Mouse (Mus musculus) layer of hippocampus, postnatal 10 days (tissue): Measurements from ENCODE around the gene Bet1l. TPM values are rescaled to one million over a fixed set of nuclear protein-coding genes. Genes with fewer than 3 reads are reported as not detected.
A peak's percentile ranks its signal among the peaks of the same experiment; 100 is the strongest.

Source experiments
- DNase-seq, 2 experiments: peaks; one replicate each; pipeline ENCODE4 v3.0.0; 2021; ENCODE audit warnings: low spot score in 2 of 2
- total RNA-seq, 2 experiments: library from RNA; stranded (reverse); gene quantifications; 2 replicates each; pipeline ENCODE4 v1.2.3; 2021

Bet1l gene
- total RNA-seq, 2 experiments from 2014 or later: 27.2 to 28.1 TPM

DNA sequence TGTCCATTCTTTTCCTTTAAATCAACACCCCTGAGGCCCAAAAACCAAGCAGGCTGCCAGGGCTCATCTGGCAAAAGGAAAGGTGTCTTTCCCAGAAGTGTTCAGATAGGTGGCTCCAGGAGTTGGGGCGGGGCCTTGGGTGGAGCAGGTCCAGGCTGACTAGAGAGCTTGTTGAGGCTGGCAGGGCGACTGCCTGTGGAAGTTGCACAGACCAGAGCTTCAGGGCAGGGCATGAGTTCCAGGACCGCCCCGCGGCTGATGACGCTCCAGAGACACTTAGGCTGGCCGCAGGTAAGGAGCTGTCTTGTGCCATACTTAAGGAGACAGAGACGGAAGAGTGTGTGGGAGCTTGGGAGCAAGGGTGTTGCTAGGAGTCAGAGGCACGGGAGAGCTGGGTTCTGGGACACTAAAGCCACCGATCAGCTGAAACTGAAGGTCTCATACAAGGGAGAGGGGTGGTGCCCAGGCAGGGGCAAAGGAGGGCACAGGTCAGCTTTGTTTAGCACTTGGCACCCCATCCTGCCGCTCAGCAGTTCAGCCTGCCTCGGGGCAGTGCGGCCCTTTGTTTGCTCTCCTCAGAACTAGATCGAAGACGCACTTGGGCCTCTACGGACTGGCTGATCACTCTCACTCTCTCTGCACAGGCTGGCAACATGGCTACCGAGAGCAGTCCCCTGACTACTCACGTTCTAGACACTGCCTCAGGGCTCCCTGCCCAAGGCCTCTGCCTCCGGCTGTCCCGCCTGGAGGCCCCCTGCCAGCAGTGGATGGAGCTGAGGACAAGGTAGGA is 22.2 kb downstream of the Bet1l start, which contains the start of gene Urah:
Gene Urah (plus strand): TSS at position 51 of the 790 bp plus-strand sequence.
- no peak for DNase-seq

DNA sequence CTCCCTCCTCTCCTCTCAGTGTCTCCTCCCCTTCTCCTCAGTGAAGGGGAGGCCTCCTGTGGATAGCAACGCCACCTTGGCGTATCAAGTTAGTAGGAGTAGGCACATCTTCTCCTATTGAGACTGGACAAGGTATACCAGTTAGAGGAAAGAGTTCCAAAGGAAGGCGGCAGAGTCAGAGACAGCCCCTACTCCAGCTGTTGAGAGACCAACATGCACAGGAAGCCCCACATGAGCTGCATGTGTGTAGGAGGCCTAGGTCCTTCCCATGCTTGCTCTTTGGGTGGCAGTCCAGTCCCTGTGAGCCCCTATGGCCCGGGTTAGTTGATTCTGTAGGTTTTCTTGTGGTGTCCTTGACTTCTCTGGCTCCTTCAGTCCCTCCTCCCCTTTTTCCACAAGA is 24.0 kb downstream of the Bet1l start:
- no peak for DNase-seq

DNA sequence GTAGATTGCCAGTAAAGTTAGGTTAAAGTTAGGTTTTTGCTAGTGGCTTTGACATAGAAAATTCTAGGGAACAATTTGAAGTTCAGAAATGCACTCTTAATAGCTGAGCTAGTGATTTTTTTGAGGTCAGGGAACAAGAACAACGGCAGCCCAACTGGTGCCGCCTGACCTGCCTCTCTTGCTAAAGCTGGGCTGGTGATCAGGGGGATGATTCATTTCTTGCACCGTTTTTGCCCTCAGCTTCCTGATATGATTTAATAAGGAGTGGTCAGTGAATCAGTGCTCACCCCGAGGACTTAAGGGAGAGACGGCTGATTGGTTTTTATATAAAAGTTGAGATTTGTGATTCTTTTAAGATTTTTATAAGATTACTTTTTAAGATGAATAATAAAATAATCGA is 25.9 kb downstream of the Bet1l start:
- DNase-seq: no peak

DNA sequence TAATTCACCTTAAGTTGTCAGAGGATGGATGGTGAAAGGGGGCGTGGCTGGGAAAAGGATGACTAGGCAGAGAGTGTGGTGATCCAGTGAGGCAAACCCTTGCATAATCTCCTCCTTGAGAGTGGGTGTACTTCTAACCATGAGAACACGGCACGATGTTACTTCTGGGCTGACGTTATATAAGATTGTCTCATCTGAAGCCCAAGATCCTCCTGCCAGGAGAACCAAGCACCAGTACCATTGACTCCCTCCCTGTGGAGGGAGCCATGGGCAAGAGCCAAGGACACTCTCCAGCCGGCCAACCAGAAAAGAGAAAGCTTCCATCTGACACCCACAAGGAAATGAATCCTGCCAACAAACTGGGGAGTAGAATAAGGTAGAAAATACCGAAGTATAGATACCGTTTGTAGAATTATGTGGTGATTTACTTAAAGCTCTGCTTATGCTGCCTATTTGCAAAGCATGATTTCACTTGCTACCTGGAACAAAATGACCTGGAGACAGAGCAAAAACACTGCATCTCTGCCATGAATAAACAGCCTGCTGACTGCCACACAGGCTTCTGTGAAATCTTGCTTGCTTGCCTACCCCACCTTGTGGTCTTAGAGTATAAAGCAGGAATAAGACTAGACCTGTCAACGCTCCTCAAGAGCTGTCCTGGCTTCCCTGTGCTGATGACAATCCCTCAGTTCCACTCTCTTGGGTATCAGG is 29.1 kb downstream of the Bet1l start:
- DNase-seq: peak in 1 of 2 experiments; percentile 54

DNA sequence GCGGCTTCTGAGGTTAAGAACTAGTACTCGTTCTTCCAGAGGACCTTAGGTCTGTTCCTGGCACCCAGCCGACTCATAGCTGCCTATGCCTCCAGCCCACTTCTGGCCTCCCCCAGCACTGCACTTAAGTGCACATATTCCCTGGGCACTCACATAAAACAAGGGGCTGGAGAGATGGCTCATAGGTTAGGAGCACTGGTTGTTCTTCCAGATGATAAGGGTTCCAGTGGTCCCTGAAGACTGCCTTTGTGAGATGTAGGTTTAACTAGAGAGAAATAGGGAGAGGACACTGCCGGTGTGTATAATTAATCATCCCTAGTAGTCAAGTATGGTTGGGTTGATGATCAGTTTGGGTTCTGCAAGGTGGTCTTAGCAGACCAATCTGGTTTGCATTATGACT is 34.6 kb downstream of the Bet1l start:
- no peak for DNase-seq

DNA sequence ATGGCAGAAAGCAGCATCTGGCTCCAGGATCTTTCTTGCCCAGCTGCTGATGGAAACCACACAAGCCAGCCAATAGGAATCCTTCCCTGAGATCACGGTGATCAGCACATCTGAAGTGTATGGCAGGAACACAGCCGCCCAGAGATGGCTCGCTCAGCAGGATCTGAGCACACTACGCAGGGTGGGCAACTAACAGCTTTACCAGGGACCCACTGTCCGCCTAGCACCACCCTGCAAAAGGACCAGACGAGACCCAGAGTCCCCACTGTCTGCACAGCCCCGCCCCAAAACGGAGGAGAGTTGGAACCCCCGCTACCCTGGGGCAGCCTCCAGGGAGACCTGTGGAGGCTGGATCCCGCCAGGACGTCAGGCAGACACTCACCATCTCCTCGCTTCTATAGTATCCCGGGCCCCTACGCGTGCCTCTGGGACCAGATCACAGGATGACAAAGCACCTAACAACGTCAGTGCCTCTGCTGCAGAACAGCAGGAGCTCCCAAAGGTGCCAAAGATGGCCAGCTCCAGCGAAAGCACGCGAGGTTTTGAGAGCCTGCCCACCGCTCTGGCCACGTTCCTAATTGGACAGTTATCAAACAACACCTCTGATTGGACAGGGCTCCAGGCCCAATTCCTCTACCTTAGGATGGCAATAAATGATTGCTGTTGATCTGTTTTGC is 35.6 kb downstream of the Bet1l start, which contains the start of gene Zfp941:
Gene Zfp941 (minus strand): TSS at position 526 of the 677 bp plus-strand sequence.
- DNase-seq: peak; percentile 71

DNA sequence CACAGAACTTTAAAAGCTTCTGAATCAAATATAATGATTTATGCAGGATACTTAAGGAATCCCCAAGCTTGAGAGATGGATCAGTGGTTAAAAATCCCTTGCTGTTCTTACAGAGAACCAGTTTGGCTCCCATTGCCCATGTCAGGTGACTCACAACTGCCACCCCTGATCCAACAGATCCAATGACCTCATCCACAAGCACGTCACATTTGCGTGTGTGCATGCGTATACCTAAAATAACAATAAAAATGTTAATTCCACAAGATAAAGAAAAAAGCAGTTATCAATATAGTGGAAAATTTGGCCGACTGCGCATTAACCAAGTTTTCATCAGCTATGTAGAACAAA is 36.1 kb downstream of the Bet1l start:
- DNase-seq: no peak

DNA sequence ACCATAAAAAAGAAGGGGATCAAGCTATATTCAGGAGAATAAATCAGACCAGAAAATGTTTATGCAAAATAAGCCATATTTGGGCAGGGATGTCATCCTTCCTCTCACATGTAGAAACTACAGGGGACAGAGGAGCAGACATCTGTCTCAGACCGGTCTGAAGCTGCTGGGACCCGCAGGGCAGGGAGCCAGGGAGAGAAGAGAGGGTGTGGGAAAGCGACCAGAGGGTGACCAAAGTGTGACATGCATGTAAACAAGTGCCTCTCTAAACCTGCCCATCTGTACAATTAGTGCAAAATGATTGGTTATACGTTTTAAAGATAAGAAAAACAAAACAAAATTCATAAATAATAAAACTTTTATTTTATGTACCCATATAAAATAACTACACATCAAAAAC is 37.2 kb downstream of the Bet1l start:
- DNase-seq: no peak

DNA sequence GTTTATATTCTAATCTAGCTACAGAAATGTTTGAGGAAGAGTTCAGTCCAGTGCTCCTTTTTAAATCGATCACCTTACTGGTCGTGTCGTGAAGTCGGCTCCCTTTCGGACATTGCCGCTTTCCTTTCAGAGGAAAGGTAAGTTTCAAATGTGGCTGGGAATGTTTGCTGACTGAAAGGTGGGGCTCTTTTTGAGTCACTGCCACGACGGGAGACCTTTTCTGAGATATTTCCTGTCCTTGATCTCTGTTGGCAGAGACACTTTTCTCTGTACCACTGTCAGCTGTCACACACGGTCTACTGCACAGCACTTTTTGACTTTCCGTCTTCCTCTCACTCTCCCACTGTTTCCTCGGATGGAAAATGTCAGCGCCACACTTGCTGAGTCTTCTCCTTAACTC is 44.5 kb downstream of the Bet1l start:
- DNase-seq: no peak

DNA sequence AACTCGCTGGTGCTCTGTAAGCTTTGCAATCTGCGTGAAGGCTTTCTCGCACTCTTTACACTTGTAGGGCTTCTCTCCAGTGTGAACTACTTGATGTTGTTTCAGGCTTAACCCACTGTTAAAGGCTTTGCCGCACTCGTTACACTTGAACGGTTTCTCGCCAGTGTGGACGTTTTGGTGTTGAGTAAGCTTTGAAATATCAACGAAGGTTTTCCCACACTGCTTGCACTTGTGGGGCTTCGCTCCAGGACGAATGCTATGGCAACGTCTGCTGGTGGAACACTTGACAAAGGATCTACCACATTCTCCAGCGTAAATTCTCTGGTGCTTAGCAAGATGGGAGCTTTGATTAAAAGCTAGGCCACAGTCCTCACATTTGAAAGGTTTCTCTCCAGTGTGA is 45.7 kb downstream of the Bet1l start:
- peak in 1 of 2 experiments; percentile 36 for DNase-seq

DNA sequence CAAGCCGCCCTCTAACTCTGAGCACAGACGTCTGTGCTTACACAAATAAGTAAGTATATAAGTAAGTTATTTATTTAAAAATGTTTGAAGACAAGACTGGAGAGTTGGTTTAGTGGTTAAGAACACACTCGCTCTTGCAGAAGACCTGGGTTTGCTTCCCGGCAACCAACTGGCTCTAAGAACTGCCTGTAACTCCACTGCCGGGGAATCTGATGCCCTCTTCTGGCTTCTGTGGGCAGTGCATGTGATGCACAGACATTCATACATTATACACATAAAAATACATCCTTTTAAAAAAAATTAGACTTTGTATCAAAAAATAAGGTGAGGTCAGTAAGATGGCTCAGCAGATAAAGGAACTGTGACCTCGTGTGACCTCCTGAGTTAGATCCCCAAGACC is 46.9 kb downstream of the Bet1l start:
- DNase-seq: no peak

DNA sequence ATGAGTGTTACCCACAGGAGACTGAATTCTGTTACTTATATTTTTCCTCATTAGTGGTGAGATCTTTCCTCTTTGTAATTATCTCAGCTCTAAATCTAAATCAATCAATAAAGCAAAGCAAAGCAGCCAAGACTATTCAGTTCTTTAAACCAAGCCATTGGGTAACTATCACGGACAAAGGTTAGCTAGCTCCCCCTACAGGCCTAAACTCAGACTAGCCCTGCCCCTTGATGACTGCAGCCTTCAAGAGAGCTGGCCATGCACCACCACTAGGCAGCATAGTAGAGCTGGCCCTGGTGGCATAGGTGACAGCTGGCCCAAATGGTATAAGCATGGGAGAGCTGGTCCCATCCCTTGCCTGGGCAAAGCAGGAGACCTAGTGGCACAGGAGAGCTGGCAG is 51.7 kb downstream of the Bet1l start:
- peak in 1 of 2 experiments; percentile 48 for DNase-seq

Other genes starting within 250 kb of the Bet1l start
- gene Olfr61, start 228.6 kb downstream of the Bet1l start, total RNA-seq: not detected
- gene Olfr53, start 211.1 kb downstream of the Bet1l start, total RNA-seq: not detected
- gene Olfr539, start 197.6 kb downstream of the Bet1l start, total RNA-seq: under 1 TPM; 0.09 to 0.14 TPM
- under 1 TPM in 1 of 2 experiments, not detected in 1; 0.11 TPM for gene Olfr45, start 175.6 kb downstream of the Bet1l start, total RNA-seq
- not detected for gene Olfr541, start 160.3 kb downstream of the Bet1l start, total RNA-seq
- not detected for gene Cyp2e1, start 93.8 kb downstream of the Bet1l start, total RNA-seq
- not detected for gene Syce1, start 69.7 kb downstream of the Bet1l start, total RNA-seq
- gene Zfp941, start 35.4 kb downstream of the Bet1l start, total RNA-seq: 1 to 10 TPM; 8.5 to 9.3 TPM
- gene Urah, start 22.6 kb downstream of the Bet1l start, total RNA-seq: 1 to 10 TPM in 1 of 2 experiments, not detected in 1; 1.2 TPM
- not detected for gene Scgb1c1, start 12.0 kb downstream of the Bet1l start, total RNA-seq
- not detected for gene Odf3, start 9.8 kb downstream of the Bet1l start, total RNA-seq
- under 1 TPM; 0.40 to 0.73 TPM for gene Gm45785, start 1.2 kb downstream of the Bet1l start, total RNA-seq
- gene Ric8a, start 620 bp downstream of the Bet1l start, total RNA-seq: 100 to 1,000 TPM in 1 of 2 experiments, 10 to 100 TPM in 1; 91.1 to 106 TPM
- 100 to 1,000 TPM; 151 to 155 TPM for gene Psmd13, start 24.4 kb upstream of the Bet1l start, total RNA-seq
- 10 to 100 TPM; 46.0 to 48.6 TPM for gene Sirt3, start 24.7 kb upstream of the Bet1l start, total RNA-seq
- gene Cox8b, start 42.9 kb upstream of the Bet1l start, total RNA-seq: not detected
- under 1 TPM; 0.27 to 0.53 TPM for gene Nlrp6, start 63.3 kb upstream of the Bet1l start, total RNA-seq
- gene Pgghg, start 83.8 kb upstream of the Bet1l start, total RNA-seq: 1 to 10 TPM; 4.2 to 5.0 TPM
- not detected for gene Ifitm5, start 92.7 kb upstream of the Bet1l start, total RNA-seq
- not detected for gene Gm45717, start 98.4 kb upstream of the Bet1l start, total RNA-seq
- 10 to 100 TPM; 20.3 to 27.0 TPM for gene Ifitm2, start 98.4 kb upstream of the Bet1l start, total RNA-seq
- 1 to 10 TPM; 3.6 to 5.5 TPM for gene Ifitm1, start 109.6 kb upstream of the Bet1l start, total RNA-seq
- 10 to 100 TPM; 13.0 TPM for gene Ifitm3, start 153.2 kb upstream of the Bet1l start, total RNA-seq
- gene Ifitm6, start 160.3 kb upstream of the Bet1l start, total RNA-seq: not detected
- not detected for gene Gm17387, start 171.6 kb upstream of the Bet1l start, total RNA-seq
- 100 to 1,000 TPM; 103 to 123 TPM for gene B4galnt4, start 203.5 kb upstream of the Bet1l start, total RNA-seq
- gene Pkp3, start 220.6 kb upstream of the Bet1l start, total RNA-seq: not detected
- 1 to 10 TPM; 2.1 to 2.5 TPM for gene Sigirr, start 243.0 kb upstream of the Bet1l start, total RNA-seq